Mouse (Mus musculus) skeletal muscle tissue, postnatal 0 days (tissue): ENCODE data around the gene Olfr294. TPM values are rescaled to one million over a fixed set of nuclear protein-coding genes. Genes with fewer than 3 reads are reported as not detected.

Experiments used
- polyA plus RNA-seq: library from polyadenylated mRNA; unstranded; fragments of >200 nt; fragmentation: Nextera tagmentation; extraction: Ambion mirVana; gene quantifications from 2 replicates; pipeline ENCODE4 v1.2.1, GENCODE M21; 2015

Gene Olfr294
- not detected in 2 replicates for polyA plus RNA-seq

DNA sequence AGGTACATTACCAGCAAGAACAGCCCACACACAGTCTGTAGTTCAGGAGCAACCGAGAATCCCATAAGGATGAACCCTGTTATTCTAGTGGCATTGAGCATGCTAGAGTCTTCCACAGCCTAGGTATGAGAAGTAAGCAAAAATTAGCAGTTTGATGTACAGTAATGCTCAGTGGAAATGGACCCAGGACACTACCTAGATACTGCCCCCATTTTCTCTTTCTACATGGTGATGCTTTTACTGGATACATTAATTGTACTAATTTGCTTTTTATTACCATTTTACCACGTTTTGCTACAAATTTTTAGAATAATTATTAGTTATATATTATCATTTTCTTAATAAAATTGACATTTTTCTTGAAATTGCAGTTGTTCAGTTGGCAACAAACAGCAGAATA is at the start of gene Olfr294:
Olfr294 (minus strand) TSS at position 101 of the 400 bp plus-strand sequence.

DNA sequence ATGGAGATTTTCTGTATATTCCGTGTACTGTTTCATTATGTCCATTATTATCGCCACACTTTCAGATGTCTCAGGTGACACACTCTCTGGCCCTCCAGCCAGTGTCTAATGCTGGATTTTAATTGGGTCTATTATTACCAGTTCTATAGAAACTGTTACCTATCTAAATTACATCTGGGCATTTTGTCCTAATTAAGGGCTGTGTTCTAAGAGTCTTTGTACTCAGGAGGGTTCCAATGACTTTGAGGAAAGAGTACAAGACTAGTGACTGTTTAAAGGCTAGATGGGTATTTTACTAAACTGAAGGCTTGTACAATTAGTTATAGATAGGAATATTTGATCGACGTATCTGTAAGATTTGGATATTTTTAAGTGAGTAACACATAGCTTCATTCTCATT is 32.3 kb upstream of the Olfr294 start, which contains the start of gene Olfr293:
Olfr293 (plus strand) TSS at position 301 of the 400 bp plus-strand sequence.

DNA sequence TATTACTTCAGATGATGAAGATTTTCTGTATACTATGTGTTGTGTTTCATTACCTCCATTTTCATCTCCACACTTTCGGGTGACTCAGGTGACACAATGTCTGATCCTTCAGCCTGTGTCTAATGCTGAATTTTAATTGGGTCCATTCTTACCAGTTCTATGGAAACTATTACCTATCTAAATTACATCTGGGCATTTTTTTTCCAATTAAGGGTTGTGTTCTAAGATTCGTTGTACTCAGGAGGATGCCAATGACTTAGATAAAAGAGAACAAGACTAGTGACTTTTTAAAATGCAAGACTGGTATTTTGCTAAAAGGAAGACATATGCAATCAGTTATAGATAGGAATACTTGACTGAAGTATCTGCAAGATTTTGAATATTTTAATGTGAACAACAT is 32.9 kb downstream of the Olfr294 start, which contains the start of gene Olfr295:
Olfr295 (plus strand) TSS at position 301 of the 400 bp plus-strand sequence.

Other genes with a start within 250 kb of the Olfr294 start
- gene Olfr305, start 249.7 kb downstream of the Olfr294 start, polyA plus RNA-seq, result not detected in 2 replicates
- gene Olfr304, start 230.0 kb downstream of the Olfr294 start, polyA plus RNA-seq, result not detected in 2 replicates
- gene Olfr303, start 218.9 kb downstream of the Olfr294 start, polyA plus RNA-seq, result not detected in 2 replicates
- not detected in 2 replicates for gene Olfr301, start 212.8 kb downstream of the Olfr294 start, polyA plus RNA-seq
- gene Olfr299, start 156.7 kb downstream of the Olfr294 start, polyA plus RNA-seq, result not detected in 2 replicates
- not detected in 2 replicates for gene Olfr298, start 124.2 kb downstream of the Olfr294 start, polyA plus RNA-seq
- gene Olfr297, start 96.7 kb downstream of the Olfr294 start, polyA plus RNA-seq, result not detected in 2 replicates
- not detected in 2 replicates for gene Olfr295, start 32.8 kb downstream of the Olfr294 start, polyA plus RNA-seq
- not detected in 2 replicates for gene Olfr293, start 32.4 kb upstream of the Olfr294 start, polyA plus RNA-seq
- gene Olfr292, start 71.7 kb upstream of the Olfr294 start, polyA plus RNA-seq, result not detected in 2 replicates
- gene Folh1, start 159.3 kb upstream of the Olfr294 start, polyA plus RNA-seq, result 0.19 and 0.33 TPM in 2 replicates
- not detected in 2 replicates for gene Vmn2r77, start 178.4 kb upstream of the Olfr294 start, polyA plus RNA-seq